Mouse (Mus musculus) layer of hippocampus, adult 9-11 months (tissue): ENCODE measurements around the gene Vmn1r168.
"Not testable (repeated sequence)": the region's sequence is repeated elsewhere in the genome, so short reads cannot be mapped to it uniquely, and the experiment has no call there.

Experiments
- DNase-seq: peaks from one replicate; pipeline ENCODE4 v3.0.0; 2022

Vmn1r168 gene

DNA sequence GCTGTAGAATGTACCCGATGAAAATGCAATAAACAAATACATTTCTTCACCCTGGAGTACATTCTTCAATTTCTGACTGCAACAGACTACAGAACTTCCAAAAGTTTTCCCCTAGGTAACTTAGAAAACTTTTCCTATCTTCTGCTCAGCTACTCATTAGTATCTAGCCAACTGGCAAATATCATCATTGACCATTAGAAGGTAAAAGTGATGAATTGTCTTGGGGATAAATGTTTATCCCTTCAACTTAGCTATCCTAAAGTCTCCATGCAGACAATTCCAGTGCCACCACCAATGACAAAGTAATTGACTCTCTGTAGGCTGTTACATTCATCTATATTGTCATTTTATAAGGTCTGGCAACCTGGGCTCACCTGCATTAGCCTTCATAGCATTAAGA lies at the start of gene Vmn1r168:
Gene Vmn1r168, plus strand, starts transcription at position 301 of the 400 bp plus-strand sequence.
- not testable (repeated sequence) for DNase-seq

GRCm38 (mm10) chr7:23507106-23507505 lies 32.4 kb upstream of the Vmn1r168 start, which contains the start of gene Vmn1r167:
Gene Vmn1r167, minus strand, starts transcription at chr7:23507206.
- DNase-seq, result not testable (repeated sequence)

- not testable (repeated sequence) for DNase-seq
Observed at GRCm38 (mm10) chr7:23575226-23575625, 35.7 kb downstream of the Vmn1r168 start, which contains the start of gene Vmn1r169. Gene Vmn1r169, plus strand, starts transcription at chr7:23575526.
